Mouse (Mus musculus) adrenal gland (tissue): ENCODE measurements at regions not wholly inside any gene's neighbourhood (a gene's known extent, or its start where the extent isn't known, plus 50 kb on each side); places are given as distances from the start of the nearest gene placed in this dataset.

Experiments used
- intact Hi-C: fragments of 180-260 bp; cut with DNase I; formaldehyde crosslinking; loops from one replicate; pipeline ENCODE4 v1.15.1; 2025

GRCm38 (mm10) chrX:142456022-142456421 lies 65.7 kb upstream of the Acsl4 start:
- intact Hi-C loops = no loop called here

- intact Hi-C loops = loop anchor here (2.0 kb wide), 1 partner anchor 73 kb away; the partner anchor contains the start of gene Acsl4
Observed at GRCm38 (mm10) chrX:142464174-142464573, 73.8 kb upstream of the Acsl4 start.

- intact Hi-C loops = loop anchor here (2.0 kb wide), 1 partner anchor 74 kb away; the partner anchor contains the start of gene Acsl4
Observed at GRCm38 (mm10) chrX:142464756-142465155, 74.4 kb upstream of the Acsl4 start.

GRCm38 (mm10) chrX:142467850-142468256 lies 77.5 kb upstream of the Acsl4 start:
- intact Hi-C loops = no loop called here

- intact Hi-C loops = no loop called here
Observed at GRCm38 (mm10) chrX:142468388-142468787, 78.1 kb upstream of the Acsl4 start.

- intact Hi-C loops = no loop called here
Observed at GRCm38 (mm10) chrX:142469048-142469634, 78.8 kb upstream of the Acsl4 start.

- intact Hi-C loops = no loop called here
Observed at GRCm38 (mm10) chrX:142470083-142470482, 79.7 kb upstream of the Acsl4 start.

GRCm38 (mm10) chrX:142481203-142481815 lies 91.0 kb upstream of the Acsl4 start:
- intact Hi-C loops = no loop called here

- intact Hi-C loops = no loop called here
Observed at GRCm38 (mm10) chrX:142488078-142488477, 97.7 kb upstream of the Acsl4 start.

GRCm38 (mm10) chrX:142490093-142490717 lies 99.9 kb upstream of the Acsl4 start:
- intact Hi-C loops = no loop called here

- intact Hi-C loops = no loop called here
Observed at GRCm38 (mm10) chrX:142501094-142501493, 110.8 kb upstream of the Acsl4 start.

GRCm38 (mm10) chrX:142504962-142505361 lies 114.6 kb upstream of the Acsl4 start:
- intact Hi-C loops = no loop called here

GRCm38 (mm10) chrX:142507475-142507874 lies 117.1 kb upstream of the Acsl4 start:
- intact Hi-C loops = no loop called here

- intact Hi-C loops = no loop called here
Observed at GRCm38 (mm10) chrX:142516406-142517131, 126.2 kb upstream of the Acsl4 start.

GRCm38 (mm10) chrX:142517205-142517604 lies 126.9 kb upstream of the Acsl4 start:
- intact Hi-C loops = no loop called here

- intact Hi-C loops = no loop called here
Observed at GRCm38 (mm10) chrX:142521063-142521462, 130.7 kb upstream of the Acsl4 start.

- intact Hi-C loops = loop anchor here (5.0 kb wide), 2 partner anchors 140 to 195 kb away; no protein-coding TSS in a partner anchor
Observed at GRCm38 (mm10) chrX:142526953-142527352, 136.6 kb upstream of the Acsl4 start.

GRCm38 (mm10) chrX:142529892-142530291 lies 139.6 kb upstream of the Acsl4 start:
- intact Hi-C loops = loop anchor here (1.0 to 10.0 kb wide), 4 partner anchors 143 to 325 kb away; no protein-coding TSS in a partner anchor

- intact Hi-C loops = loop anchor here (10.0 kb wide), 1 partner anchor 330 kb away; no protein-coding TSS in a partner anchor
Observed at GRCm38 (mm10) chrX:142534780-142535179, 144.4 kb upstream of the Acsl4 start.

- intact Hi-C loops = loop anchor here (10.0 kb wide), 1 partner anchor 331 kb away; no protein-coding TSS in a partner anchor
Observed at GRCm38 (mm10) chrX:142535540-142535939, 145.2 kb upstream of the Acsl4 start.

- intact Hi-C loops = loop anchor here (10.0 kb wide), 1 partner anchor 331 kb away; no protein-coding TSS in a partner anchor
Observed at GRCm38 (mm10) chrX:142535954-142536353, 145.3 kb upstream of the Tmem164 start.
